Mouse (Mus musculus): ENCODE measurements around the gene Npas3.

The Npas3 gene

GRCm38 (mm10) chr12:53802381-53802780 is 553.9 kb downstream of the Npas3 start:
- no peak for DNase-seq

- no peak for DNase-seq
Observed at GRCm38 (mm10) chr12:53810081-53810480, 561.6 kb downstream of the Npas3 start.

- DNase-seq: no peak
Observed at GRCm38 (mm10) chr12:53814291-53814690, 565.8 kb downstream of the Npas3 start.

GRCm38 (mm10) chr12:53819982-53820381 is 571.5 kb downstream of the Npas3 start:
- no peak for DNase-seq

GRCm38 (mm10) chr12:53822881-53823280 is 574.4 kb downstream of the Npas3 start:
- no peak for DNase-seq

- no peak for DNase-seq
Observed at GRCm38 (mm10) chr12:53825251-53825650, 576.8 kb downstream of the Npas3 start.

GRCm38 (mm10) chr12:53825898-53826605 is 577.6 kb downstream of the Npas3 start:
- DNase-seq: peak in 1 of 2 experiments; percentile 19

GRCm38 (mm10) chr12:53826812-53827211 is 578.3 kb downstream of the Npas3 start:
- DNase-seq: no peak

GRCm38 (mm10) chr12:53832590-53832989 is 584.1 kb downstream of the Npas3 start:
- peak; percentile 8 to 28 for DNase-seq

GRCm38 (mm10) chr12:53833348-53833747 is 584.9 kb downstream of the Npas3 start:
- no peak for DNase-seq

- DNase-seq: no peak
Observed at GRCm38 (mm10) chr12:53836031-53836790, 587.7 kb downstream of the Npas3 start.

GRCm38 (mm10) chr12:53837408-53837807 is 588.9 kb downstream of the Npas3 start:
- DNase-seq: no peak

- no peak for DNase-seq
Observed at GRCm38 (mm10) chr12:53838541-53838940, 590.1 kb downstream of the Npas3 start.

GRCm38 (mm10) chr12:53841928-53842671 is 593.6 kb downstream of the Npas3 start:
- DNase-seq: no peak

- no peak for DNase-seq
Observed at GRCm38 (mm10) chr12:53843626-53844025, 595.1 kb downstream of the Npas3 start.

- no peak for DNase-seq
Observed at GRCm38 (mm10) chr12:53846154-53846665, 597.7 kb downstream of the Npas3 start.

- no peak for DNase-seq
Observed at GRCm38 (mm10) chr12:53849263-53849662, 600.8 kb downstream of the Npas3 start.

GRCm38 (mm10) chr12:53852432-53852831 is 604.0 kb downstream of the Npas3 start:
- DNase-seq: no peak

- no peak for DNase-seq
Observed at GRCm38 (mm10) chr12:53860176-53860575, 611.7 kb downstream of the Npas3 start.

- DNase-seq: no peak
Observed at GRCm38 (mm10) chr12:53862281-53862680, 613.8 kb downstream of the Npas3 start.

- no peak for DNase-seq
Observed at GRCm38 (mm10) chr12:53864436-53865136, 616.1 kb downstream of the Npas3 start.

GRCm38 (mm10) chr12:53865691-53866090 is 617.2 kb downstream of the Npas3 start:
- DNase-seq: no peak

GRCm38 (mm10) chr12:53869981-53870380 is 621.5 kb downstream of the Npas3 start:
- DNase-seq: no peak

Measured in lung, adult 18-20 months (tissue).